Mouse (Mus musculus) megakaryocyte, embryonic 14.5 days (primary cell): ENCODE measurements around the gene Snx18. TPM values are rescaled to one million over a fixed set of nuclear protein-coding genes. Genes with fewer than 3 reads are reported as not detected.
A peak's percentile ranks its signal among the peaks of the same experiment; 100 is the strongest.

Experiments used
- H3K27me3 ChIP-seq: replicated peaks from 2 replicates; pipeline ENCODE3; 2012; ENCODE audit warnings: inconsistent platforms
- H3K36me3 ChIP-seq: replicated peaks from 2 replicates; pipeline ENCODE3; 2012; ENCODE audit warnings: low read length, inconsistent platforms, mixed read lengths
- H3K4me1 ChIP-seq: 2 replicates; pipeline ENCODE4 v1.6.1; 2012; ENCODE audit warnings: inconsistent platforms
- H3K4me3 ChIP-seq: replicated peaks from 2 replicates; pipeline ENCODE3; 2012; ENCODE audit warnings: moderate library complexity, mild to moderate bottlenecking, inconsistent platforms
- H3K9me3 ChIP-seq: 2 replicates; pipeline ENCODE4 v1.6.1; 2012; ENCODE audit warnings: inconsistent platforms
- FLI1 ChIP-seq: IDR thresholded peaks from 2 replicates; pipeline ENCODE4 v1.6.1; 2012; ENCODE audit warnings: low read length, inconsistent platforms, mixed read lengths
- GATA1 ChIP-seq: IDR thresholded peaks from 3 replicates; pipeline ENCODE4 v1.6.1; 2012; ENCODE audit warnings: mixed read lengths, low read length, inconsistent platforms, borderline replicate concordance
- polyA plus RNA-seq: library from polyadenylated mRNA; stranded (reverse); fragments of >175 nt; gene quantifications from 2 replicates; pipeline ENCODE4 v1.2.3, GENCODE M21; 2012; ENCODE audit warnings: low replicate concordance; ENCODE audit not compliant: insufficient read depth

Snx18 gene
- polyA plus RNA-seq, 1 experiment, result 4.9 TPM

- Histone ChIP-seq H3K4me3 (peak overlapping the region; percentile 62), H3K27me3 (no peaks in the 10 kb centered on the region), H3K36me3 (peaks cover 93% of the 10 kb centered on the region), H3K4me1 (peaks cover 19% of the 10 kb centered on the region), H3K9me3 (peaks cover 90% of the 10 kb centered on the region)
- TF ChIP-seq GATA1 (no peak), FLI1 (no peak)
These were observed 17.6 kb downstream of the Snx18 start for GRCm38 (mm10) chr13:113600531-113601463.

- H3K4me3 ChIP-seq, result no peak overlapping the region
- peaks cover 90% of the 10 kb centered on the region for H3K9me3 ChIP-seq
- no peaks in the 10 kb centered on the region for H3K27me3 ChIP-seq
- peaks cover 93% of the 10 kb centered on the region for H3K36me3 ChIP-seq
- TF ChIP-seq FLI1, result no peak
- no peak for TF ChIP-seq GATA1
- H3K4me1 ChIP-seq, result peaks cover 16% of the 10 kb centered on the region
These were observed 18.4 kb downstream of the Snx18 start for GRCm38 (mm10) chr13:113599701-113600530.

GRCm38 (mm10) chr13:113597616-113598015 lies 20.7 kb downstream of the Snx18 start:
- no peaks in the 10 kb centered on the region for H3K27me3 ChIP-seq
- peaks cover 16% of the 10 kb centered on the region for H3K4me1 ChIP-seq
- H3K9me3 ChIP-seq, result peaks cover 81% of the 10 kb centered on the region
- peak overlapping the region; percentile 73 for H3K4me3 ChIP-seq
- TF ChIP-seq GATA1, result no peak
- peaks cover 93% of the 10 kb centered on the region for H3K36me3 ChIP-seq

GRCm38 (mm10) chr13:113596821-113597541 lies 21.4 kb downstream of the Snx18 start:
- H3K4me3 ChIP-seq, result no peak overlapping the region
- TF ChIP-seq GATA1 (no peak), FLI1 (no peak)
- peaks cover 90% of the 10 kb centered on the region for H3K36me3 ChIP-seq
- H3K9me3 ChIP-seq, result peaks cover 74% of the 10 kb centered on the region
- H3K4me1 ChIP-seq, result peaks cover 16% of the 10 kb centered on the region
- H3K27me3 ChIP-seq, result no peaks in the 10 kb centered on the region

GRCm38 (mm10) chr13:113595987-113596386 lies 22.4 kb downstream of the Snx18 start:
- Histone ChIP-seq H3K27me3 (no peaks in the 10 kb centered on the region), H3K4me3 (peak overlapping the region; percentile 38), H3K4me1 (peaks cover 9% of the 10 kb centered on the region), H3K36me3 (peaks cover 90% of the 10 kb centered on the region), H3K9me3 (peaks cover 65% of the 10 kb centered on the region)
- TF ChIP-seq FLI1 (no peak), GATA1 (no peak)

GRCm38 (mm10) chr13:113595219-113595618 lies 23.1 kb downstream of the Snx18 start:
- Histone ChIP-seq H3K27me3 (no peaks in the 10 kb centered on the region), H3K4me3 (no peak overlapping the region), H3K4me1 (peaks cover 3% of the 10 kb centered on the region; the same call in 1 of the 2 replicates), H3K9me3 (peaks cover 58% of the 10 kb centered on the region), H3K36me3 (peaks cover 92% of the 10 kb centered on the region)
- TF ChIP-seq GATA1 (no peak), FLI1 (no peak)

DNA sequence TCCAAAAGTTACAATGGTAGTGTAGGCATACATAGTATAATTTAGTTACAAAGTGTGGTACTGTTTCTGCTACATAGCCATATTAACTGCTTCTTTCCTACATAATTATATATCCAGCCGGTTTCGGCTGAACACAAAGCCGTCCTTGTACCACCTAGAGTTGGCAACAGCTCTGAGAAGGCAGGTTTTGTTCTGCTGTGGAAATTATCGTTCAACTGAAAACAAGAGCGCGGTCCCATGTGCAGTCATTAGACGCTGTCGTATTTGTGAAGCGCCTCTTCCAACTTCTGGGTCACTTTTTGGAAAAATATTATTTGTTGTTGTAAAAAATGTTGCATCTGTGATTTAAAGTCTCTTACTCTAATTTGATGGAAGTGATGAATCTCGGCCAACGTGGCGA lies 24.0 kb downstream of the Snx18 start:
- no peaks in the 10 kb centered on the region for H3K27me3 ChIP-seq
- H3K4me1 ChIP-seq, result peaks cover 7% of the 10 kb centered on the region; the same call in 1 of the 2 replicates
- peaks cover 84% of the 10 kb centered on the region for H3K36me3 ChIP-seq
- peaks cover 50% of the 10 kb centered on the region for H3K9me3 ChIP-seq
- no peak for TF ChIP-seq GATA1
- no peak for TF ChIP-seq FLI1
- no peak overlapping the region for H3K4me3 ChIP-seq

DNA sequence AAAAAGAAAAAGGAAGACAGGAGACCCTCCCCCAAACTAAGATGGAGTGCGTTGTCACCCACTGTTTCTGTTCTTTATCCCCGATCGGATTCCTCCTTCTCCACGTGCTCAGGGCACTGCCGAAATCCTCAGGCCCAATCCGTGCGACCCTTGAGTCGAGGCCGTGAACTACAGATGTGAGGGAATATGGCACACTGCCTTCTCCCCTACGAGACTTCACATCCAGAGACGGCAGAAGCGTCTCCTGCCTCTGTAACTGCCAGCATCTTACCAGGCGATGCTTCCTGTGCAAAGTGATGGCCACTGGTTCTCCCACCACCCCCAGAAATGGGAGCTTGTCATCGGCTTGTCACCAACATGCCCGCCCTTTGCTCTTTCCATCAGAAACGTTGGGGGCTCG lies 24.7 kb downstream of the Snx18 start:
- H3K4me1 ChIP-seq, result peaks cover 10% of the 10 kb centered on the region; the same call in 1 of the 2 replicates
- no peaks in the 10 kb centered on the region for H3K27me3 ChIP-seq
- H3K4me3 ChIP-seq, result peak overlapping the region; percentile 42
- H3K9me3 ChIP-seq, result peaks cover 44% of the 10 kb centered on the region
- TF ChIP-seq FLI1, result no peak
- TF ChIP-seq GATA1, result no peak
- peaks cover 79% of the 10 kb centered on the region for H3K36me3 ChIP-seq

DNA sequence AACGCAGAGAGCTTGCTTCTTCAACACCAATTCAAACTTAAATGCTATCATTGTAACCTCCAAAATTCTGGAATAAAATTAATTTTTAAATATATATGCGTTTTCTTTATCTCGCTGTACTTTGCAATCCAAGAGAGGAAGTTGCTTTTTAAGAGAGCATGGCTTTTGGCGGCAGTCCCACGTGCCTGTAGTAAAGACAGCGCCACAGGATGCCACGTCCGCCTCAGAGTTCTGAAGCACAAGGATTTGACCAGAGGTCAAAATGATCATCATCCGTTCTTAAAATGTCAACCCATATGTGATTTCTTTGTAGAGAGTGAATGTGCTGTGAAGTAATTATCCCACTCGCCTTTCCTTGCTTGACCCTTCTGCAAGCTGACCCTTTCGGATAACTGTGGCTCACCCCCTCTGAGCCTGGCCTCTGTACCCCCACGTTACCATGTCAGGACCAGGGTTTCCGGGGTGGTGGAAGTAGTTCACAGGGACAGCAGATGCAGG lies 25.6 kb downstream of the Snx18 start:
- H3K4me1 ChIP-seq, result peaks cover 9% of the 10 kb centered on the region; the same call in 1 of the 2 replicates
- H3K27me3 ChIP-seq, result no peaks in the 10 kb centered on the region
- TF ChIP-seq FLI1, result no peak
- TF ChIP-seq GATA1, result no peak
- H3K36me3 ChIP-seq, result peaks cover 71% of the 10 kb centered on the region
- peaks cover 37% of the 10 kb centered on the region for H3K9me3 ChIP-seq
- no peak overlapping the region for H3K4me3 ChIP-seq
